Mouse (Mus musculus) cortical plate, adult 2 months (tissue): Measurements from ENCODE around the gene Lsm14b. TPM values are rescaled to one million over a fixed set of nuclear protein-coding genes. Genes with fewer than 3 reads are reported as not detected.

Experiments used
- H3K27ac ChIP-seq: fragments of 200-500 bp; 2 replicates; pipeline ENCODE4 v1.5.1; 2012; ENCODE audit warnings: low read length, control low read depth, inconsistent platforms; ENCODE audit not compliant: insufficient read depth
- H3K4me1 ChIP-seq: fragments of 200-500 bp; 2 replicates; pipeline ENCODE4 v1.6.1; 2011; ENCODE audit warnings: low read length; ENCODE audit not compliant: control insufficient read depth, insufficient read depth
- H3K4me3 ChIP-seq: fragments of 200-500 bp; 2 replicates; pipeline ENCODE4 v1.5.1; 2011; ENCODE audit warnings: mild to moderate bottlenecking, low read length, control low read depth; ENCODE audit not compliant: insufficient read depth
- CTCF ChIP-seq: fragments of 200-500 bp; IDR thresholded peaks from 2 replicates; pipeline ENCODE4 v1.5.1; 2011; ENCODE audit warnings: mild to moderate bottlenecking, control low read depth, low read length; ENCODE audit not compliant: insufficient read depth; ENCODE audit errors: extremely low read depth
- POLR2A ChIP-seq: fragments of 200-500 bp; IDR thresholded peaks from 2 replicates; pipeline ENCODE4 v1.6.1; 2011; ENCODE audit warnings: mild to moderate bottlenecking, low read length, control low read depth; ENCODE audit not compliant: insufficient read depth; ENCODE audit errors: extremely low read depth
- polyA plus RNA-seq: library from polyadenylated mRNA; depleted of rRNA; stranded (reverse); fragments of >200 nt; gene quantifications from 2 replicates; pipeline ENCODE4 v1.2.3, GENCODE M21; 2012

Gene Lsm14b
- polyA plus RNA-seq, 1 experiment, result 78.0 TPM

DNA sequence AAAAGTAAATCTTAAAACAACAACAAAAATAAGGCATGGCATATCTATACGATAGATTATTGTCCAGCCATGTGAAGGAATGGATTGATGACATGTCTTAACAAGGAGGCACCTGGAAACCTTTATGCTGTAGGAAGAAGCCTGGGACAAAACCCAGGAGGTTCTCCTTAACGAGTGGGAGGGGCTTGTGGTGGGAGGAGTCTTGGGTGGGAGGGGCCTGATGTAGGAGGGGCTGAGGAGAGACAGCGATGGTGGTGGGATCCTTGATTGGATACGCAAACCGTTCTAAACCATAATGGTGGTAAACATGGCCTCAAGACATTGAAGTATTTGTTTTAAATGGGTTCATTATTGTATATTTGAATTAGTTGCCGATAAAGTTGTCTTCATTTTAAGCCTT, 13.4 kb upstream of the Lsm14b start:
- no peak overlapping the region for H3K4me3 ChIP-seq
- no peaks in the 10 kb centered on the region for H3K4me1 ChIP-seq
- TF ChIP-seq POLR2A (no peak), CTCF (no peak)
- no peak overlapping the region for H3K27ac ChIP-seq

DNA sequence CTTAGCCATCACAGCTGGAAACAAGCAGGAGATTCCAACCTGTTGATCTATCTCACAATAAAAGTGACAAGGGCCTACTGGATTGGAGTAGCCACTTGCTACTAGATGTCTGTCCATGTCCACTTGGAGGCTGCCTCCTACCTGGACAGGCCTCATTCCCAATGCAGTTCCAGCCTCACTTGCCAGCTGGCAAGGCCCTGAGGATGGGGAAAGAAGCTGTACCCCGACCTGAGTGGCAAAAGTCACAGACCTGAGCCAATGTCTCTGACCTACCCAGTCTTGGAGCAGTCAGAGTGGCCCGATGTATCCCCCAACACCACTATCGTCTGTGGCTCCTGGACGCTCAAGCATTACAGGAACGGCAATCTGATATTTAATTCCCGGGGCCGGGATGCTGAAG, 11.1 kb upstream of the Lsm14b start:
- TF ChIP-seq POLR2A, result no peak
- TF ChIP-seq CTCF, result no peak
- no peak overlapping the region for H3K27ac ChIP-seq
- H3K4me1 ChIP-seq, result no peaks in the 10 kb centered on the region
- H3K4me3 ChIP-seq, result no peak overlapping the region

DNA sequence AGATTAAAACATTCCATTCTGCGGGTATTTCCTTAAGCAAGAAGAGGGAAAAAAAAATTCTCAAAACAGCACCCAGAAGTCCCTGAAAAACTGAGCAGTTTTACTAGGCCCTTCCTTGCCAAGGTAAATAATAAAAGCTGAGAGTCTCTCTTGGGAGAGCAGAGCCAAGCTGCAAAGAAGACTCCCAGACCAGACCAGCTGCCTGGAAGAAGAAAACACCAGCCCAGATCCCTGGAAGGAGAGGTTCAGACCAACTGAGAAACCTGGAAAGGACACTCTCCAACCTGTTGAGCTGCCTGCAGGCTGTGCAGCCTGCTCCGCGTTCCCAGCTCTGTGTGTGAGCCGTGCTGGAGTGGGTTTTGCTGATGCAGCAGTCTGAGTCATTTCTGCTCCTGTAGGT, 7.2 kb upstream of the Lsm14b start:
- TF ChIP-seq CTCF (no peak), POLR2A (no peak)
- Histone ChIP-seq H3K4me1 (peaks cover 2% of the 10 kb centered on the region), H3K4me3 (no peak overlapping the region), H3K27ac (no peak overlapping the region)

DNA sequence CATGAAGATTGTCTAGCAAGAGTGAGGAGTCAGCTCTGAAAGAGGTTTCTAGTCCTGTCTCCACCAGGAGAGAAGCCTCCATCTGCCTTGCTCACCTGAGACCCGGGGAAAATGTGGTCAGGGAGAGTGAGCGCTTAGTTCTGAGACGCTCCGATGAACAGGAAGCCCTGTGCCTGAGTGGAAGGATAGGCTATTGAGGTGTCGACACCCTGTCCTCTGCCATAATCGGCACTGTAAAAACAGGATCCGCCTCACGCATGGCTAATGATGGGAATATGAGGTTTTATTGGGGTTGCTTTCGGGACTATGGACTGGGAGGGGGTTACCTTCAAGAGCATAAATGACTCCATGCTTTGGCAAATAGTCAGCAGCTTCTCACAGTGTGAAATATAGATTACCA, 6.2 kb upstream of the Lsm14b start:
- Histone ChIP-seq H3K27ac (no peak overlapping the region), H3K4me1 (peaks cover 2% of the 10 kb centered on the region), H3K4me3 (no peak overlapping the region)
- TF ChIP-seq CTCF (no peak), POLR2A (no peak)

DNA sequence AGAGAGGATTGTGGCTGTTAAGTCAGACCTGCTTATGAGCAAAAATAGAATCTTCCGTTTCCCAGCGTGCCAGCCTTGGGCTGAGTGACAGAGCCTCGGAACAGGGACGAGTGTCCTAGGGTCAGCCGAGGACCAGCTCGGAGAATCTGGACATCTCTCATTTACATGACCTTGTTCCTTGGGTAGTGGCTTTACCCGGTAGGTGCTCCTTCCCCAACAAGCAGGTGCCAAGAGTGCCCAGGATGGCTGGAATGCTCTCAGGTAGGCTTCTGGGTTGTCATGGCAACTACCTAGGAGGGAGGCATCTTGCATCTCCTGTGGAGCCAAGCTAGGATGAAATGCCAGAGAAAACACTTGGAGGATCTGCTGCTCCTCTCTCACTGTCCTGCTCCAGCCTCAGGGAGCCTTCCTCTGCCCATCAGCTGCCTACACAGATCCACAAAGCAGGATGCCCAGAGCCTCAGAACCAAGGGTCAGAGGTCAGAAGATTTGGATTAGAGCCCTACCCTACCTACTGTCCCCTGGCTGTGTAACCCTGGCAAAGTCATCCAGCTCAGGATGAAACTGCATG, 4.6 kb upstream of the Lsm14b start:
- TF ChIP-seq CTCF (no peak), POLR2A (no peak)
- Histone ChIP-seq H3K4me1 (peaks cover 2% of the 10 kb centered on the region), H3K27ac (no peak overlapping the region), H3K4me3 (no peak overlapping the region)

DNA sequence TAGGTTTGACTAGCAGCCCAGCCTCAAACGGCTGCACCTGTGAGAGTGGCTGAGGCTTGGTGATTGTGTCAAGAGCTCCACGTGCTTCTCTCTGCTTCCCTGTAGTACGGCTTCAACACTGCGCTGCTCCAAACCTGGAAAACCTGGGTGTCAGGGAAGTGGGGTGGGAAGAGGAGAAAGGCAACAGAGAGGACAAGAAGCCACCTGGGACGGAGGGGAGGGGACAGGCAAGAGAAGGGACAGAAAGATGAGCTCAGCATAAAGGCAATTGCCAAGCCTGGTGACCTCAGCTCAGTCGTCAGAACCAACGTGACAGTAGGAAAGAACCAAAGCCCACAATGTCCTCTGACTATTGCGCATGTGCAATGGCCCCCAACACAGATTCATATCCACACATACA, 3.9 kb upstream of the Lsm14b start:
- Histone ChIP-seq H3K27ac (no peak overlapping the region), H3K4me1 (peaks cover 3% of the 10 kb centered on the region), H3K4me3 (no peak overlapping the region)
- no peak for TF ChIP-seq CTCF
- no peak for TF ChIP-seq POLR2A

DNA sequence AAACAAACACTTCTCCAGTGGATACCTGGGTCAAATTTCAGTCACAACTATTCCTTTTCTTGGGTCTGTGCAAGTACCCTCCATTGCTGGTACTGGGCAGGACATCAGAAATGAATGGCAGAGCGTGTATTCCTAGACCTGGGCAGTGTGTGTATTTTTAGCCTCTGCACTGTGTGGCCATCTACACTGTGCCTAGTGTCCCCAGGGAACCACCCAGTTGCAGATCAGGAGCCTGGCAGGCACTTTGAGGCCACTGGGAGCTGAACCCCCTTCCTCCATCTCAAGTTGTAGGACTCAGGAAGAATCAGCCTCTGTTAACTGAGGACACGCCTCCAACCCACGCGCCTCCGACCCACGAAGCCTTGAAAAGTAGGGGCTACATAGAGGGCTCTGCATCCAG, 2.0 kb upstream of the Lsm14b start:
- no peak overlapping the region for H3K27ac ChIP-seq
- peaks cover 11% of the 10 kb centered on the region for H3K4me1 ChIP-seq
- TF ChIP-seq CTCF, result no peak
- TF ChIP-seq POLR2A, result no peak
- no peak overlapping the region for H3K4me3 ChIP-seq

DNA sequence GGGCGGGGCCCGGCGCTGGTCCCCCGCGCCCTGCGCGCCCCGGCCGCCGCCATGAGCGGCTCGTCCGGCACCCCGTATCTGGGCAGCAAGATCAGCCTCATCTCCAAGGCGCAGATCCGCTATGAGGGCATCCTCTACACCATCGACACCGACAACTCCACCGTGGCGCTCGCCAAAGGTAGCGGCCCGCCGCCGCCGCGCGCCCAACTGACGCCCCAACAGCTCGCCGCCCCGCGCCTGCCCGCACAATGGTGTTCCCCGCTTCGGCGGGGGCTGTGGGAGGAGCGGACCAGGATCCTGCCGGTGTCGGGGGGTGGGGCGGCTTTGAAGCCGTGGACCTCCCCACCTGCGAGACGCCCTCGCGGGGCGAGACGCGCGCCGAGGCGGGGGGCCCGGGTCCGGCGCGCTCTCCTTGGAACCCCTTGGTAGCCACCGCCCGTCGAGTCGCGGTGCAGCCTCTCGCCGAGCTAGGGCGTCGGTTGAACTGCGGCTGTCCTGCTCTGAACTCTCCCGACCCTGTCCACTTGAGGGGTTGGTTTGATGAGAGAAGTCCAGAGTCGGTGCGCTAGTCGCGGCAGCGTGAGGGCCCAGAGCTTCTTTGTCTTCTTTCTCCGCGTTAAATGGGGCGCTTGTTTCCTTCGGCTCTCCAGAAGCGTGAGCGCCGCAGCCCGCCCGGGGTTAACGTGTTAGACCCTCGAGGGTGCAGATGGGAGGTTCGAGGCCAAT, 511 bp downstream of the Lsm14b start:
- peak overlapping the region; percentile 94 for H3K27ac ChIP-seq
- TF ChIP-seq POLR2A (no peak), CTCF (no peak)
- peaks cover 14% of the 10 kb centered on the region for H3K4me1 ChIP-seq
- H3K4me3 ChIP-seq, result peak overlapping the region; percentile 89

DNA sequence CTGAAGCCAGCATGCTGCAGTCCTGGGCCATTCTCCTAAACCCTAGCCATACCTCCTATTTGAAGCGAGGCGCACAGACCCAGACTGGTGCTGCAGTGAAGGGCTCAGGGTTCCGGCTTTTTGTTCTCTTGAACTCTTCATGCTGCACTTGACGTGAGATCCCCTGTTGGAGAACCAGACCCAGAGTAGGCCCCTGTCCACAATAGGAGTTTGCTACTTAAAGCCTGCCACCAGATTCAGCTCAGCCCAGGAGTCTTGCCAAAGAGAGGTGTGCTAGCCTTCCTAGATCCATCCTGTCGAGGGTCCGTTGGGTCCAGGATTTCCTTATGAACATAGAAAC, 1.0 kb downstream of the Lsm14b start:
- Histone ChIP-seq H3K4me1 (peaks cover 12% of the 10 kb centered on the region), H3K27ac (no peak overlapping the region), H3K4me3 (peak overlapping the region; percentile 89)
- no peak for TF ChIP-seq CTCF
- no peak for TF ChIP-seq POLR2A

DNA sequence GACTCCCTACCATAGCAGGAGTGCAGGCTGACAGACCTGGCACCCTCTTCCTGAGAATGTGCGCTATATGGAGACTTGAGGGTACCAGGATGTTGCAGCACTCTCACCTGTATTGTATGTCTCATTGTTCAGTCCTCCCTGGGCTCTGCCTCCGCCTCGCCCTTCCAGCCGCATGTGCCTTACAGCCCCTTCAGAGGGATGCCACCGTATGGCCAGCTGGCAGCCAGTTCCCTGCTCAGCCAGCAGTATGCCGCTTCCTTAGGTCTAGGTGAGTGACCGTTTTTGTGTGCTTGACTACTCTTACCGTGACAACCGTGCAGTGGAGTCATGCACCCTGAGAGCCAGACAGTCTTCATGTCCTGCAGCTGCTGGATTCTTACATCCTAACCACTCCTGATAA, 3.0 kb downstream of the Lsm14b start:
- Histone ChIP-seq H3K4me1 (peaks cover 12% of the 10 kb centered on the region), H3K4me3 (peak overlapping the region; percentile 89; the same call in 1 of the 2 replicates), H3K27ac (no peak overlapping the region)
- TF ChIP-seq CTCF (no peak), POLR2A (no peak)

DNA sequence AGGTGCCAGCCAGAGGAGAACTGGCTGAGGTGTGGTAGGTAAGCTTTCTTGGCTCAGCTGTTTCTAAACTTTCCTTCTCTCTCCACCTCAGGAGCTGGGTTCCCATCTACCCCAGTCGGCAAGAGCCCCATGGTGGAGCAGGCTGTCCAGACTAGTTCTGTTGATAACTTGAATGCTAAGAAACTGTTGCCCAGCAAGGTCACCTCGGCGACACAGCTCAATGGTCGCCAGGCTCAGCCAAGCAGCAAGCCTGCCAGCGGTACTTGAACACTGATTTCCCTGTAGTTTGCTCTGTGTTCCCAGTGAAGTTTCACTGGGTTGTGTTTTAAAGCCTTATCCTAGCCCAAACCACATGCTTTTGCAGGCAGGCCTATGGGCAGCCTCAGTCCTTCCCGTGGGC, 6.5 kb downstream of the Lsm14b start:
- Histone ChIP-seq H3K4me1 (peaks cover 7% of the 10 kb centered on the region), H3K27ac (no peak overlapping the region), H3K4me3 (no peak overlapping the region)
- TF ChIP-seq CTCF (no peak), POLR2A (no peak)
